Mouse (Mus musculus) kidney, postnatal 0 days (tissue): ENCODE measurements around the gene Ttc19. TPM values are rescaled to one million over a fixed set of nuclear protein-coding genes. Genes with fewer than 3 reads are reported as not detected.

Source experiments
- ATAC-seq: fragments of 200-750 bp; cut with Nextera tagmentation; replicated peaks from 2 replicates; pipeline ENCODE4 v1.8.0; 2017; ENCODE audit warnings: low read depth, moderate number of reproducible peaks, moderate TSS enrichment, moderate library complexity; ENCODE audit not compliant: low FRiP score
- DNase-seq: peaks from one replicate; pipeline ENCODE4 v3.0.0-alpha.2; 2016; ENCODE audit warnings: low spot score
- H3K27ac ChIP-seq: fragments of 300-500 bp; sonication (generic); 2 replicates; pipeline ENCODE4 v1.5.1; 2014; ENCODE audit warnings: mild to moderate bottlenecking
- H3K27me3 ChIP-seq: fragments of 300-500 bp; sonication (generic); 2 replicates; pipeline ENCODE4 v1.6.1; 2014; ENCODE audit warnings: low read length, mixed read lengths; ENCODE audit not compliant: insufficient read depth
- H3K36me3 ChIP-seq: fragments of 300-500 bp; sonication (generic); 2 replicates; pipeline ENCODE4 v1.6.1; 2014; ENCODE audit warnings: low read length, mixed read lengths; ENCODE audit not compliant: insufficient read depth
- H3K4me1 ChIP-seq: fragments of 300-500 bp; sonication (generic); replicated peaks from 2 replicates; pipeline ENCODE4 v1.6.1; 2014; ENCODE audit warnings: antibody characterized with exemption, low read length, mixed read lengths; ENCODE audit not compliant: insufficient read depth
- H3K4me2 ChIP-seq: fragments of 300-500 bp; sonication (generic); 2 replicates; pipeline ENCODE4 v1.6.1; 2014; ENCODE audit warnings: mild to moderate bottlenecking, low read length, moderate library complexity, mixed read lengths
- H3K4me3 ChIP-seq: fragments of 300-500 bp; sonication (generic); replicated peaks from 2 replicates; pipeline ENCODE4 v1.5.1; 2014; ENCODE audit warnings: low read depth, low read length
- H3K9ac ChIP-seq: fragments of 300-500 bp; sonication (generic); 2 replicates; pipeline ENCODE4 v1.6.1; 2014; ENCODE audit warnings: low read depth, low read length
- H3K9me3 ChIP-seq: fragments of 300-500 bp; sonication (generic); replicated peaks from 2 replicates; pipeline ENCODE4 v1.6.1; 2016; ENCODE audit warnings: low read length, inconsistent platforms, mixed read lengths
- CTCF ChIP-seq: IDR thresholded peaks from 2 replicates; pipeline ENCODE4 v1.5.1; 2016; ENCODE audit warnings: antibody characterized with exemption, low read depth, mild to moderate bottlenecking, moderate library complexity
- WGBS: fragments of 180-500 bp; shearing (Covaris S2); extraction: QIAGEN DNeasy Blood & Tissue Kit; methylation state at CpG from one replicate; pipeline ENCODE4 v1.1.7; 2014; 5-methylcytosine and 5-hydroxymethylcytosine counted together
- polyA plus RNA-seq: library from polyadenylated mRNA; unstranded; fragments of >200 nt; fragmentation: Nextera tagmentation; extraction: Ambion mirVana; gene quantifications from 2 replicates; pipeline ENCODE4 v1.2.1, GENCODE M21; 2015

Gene Ttc19
- polyA plus RNA-seq, 1 experiment from 2014 or later, result 19.1 TPM

- Histone ChIP-seq H3K9ac (no peak overlapping the region), H3K4me2 (no peak overlapping the region), H3K27me3 (no peaks in the 10 kb centered on the region), H3K4me3 (no peak overlapping the region), H3K4me1 (no peaks in the 10 kb centered on the region), H3K36me3 (no peaks in the 10 kb centered on the region), H3K9me3 (no peaks in the 10 kb centered on the region), H3K27ac (no peak overlapping the region)
- TF ChIP-seq CTCF, result no peak
- no peak for ATAC-seq
- DNase-seq, result no peak
- whole genome bisulfite sequencing, result 78% methylated on average over 7 of the region's 7 CpGs
Measured at GRCm38 (mm10) chr11:62264018-62264417, 17.3 kb upstream of the Ttc19 start.

GRCm38 (mm10) chr11:62265642-62266041 is 15.6 kb upstream of the Ttc19 start:
- WGBS, result 76% methylated on average over 7 of the region's 7 CpGs
- no peaks in the 10 kb centered on the region for H3K27me3 ChIP-seq
- 0 out of 2 replicates have a peak, but pooled peaks cover 3% of the 10 kb centered on the region for H3K4me1 ChIP-seq
- no peak for ATAC-seq
- no peaks in the 10 kb centered on the region for H3K9me3 ChIP-seq
- no peak overlapping the region for H3K4me3 ChIP-seq
- no peak for DNase-seq
- no peak overlapping the region for H3K27ac ChIP-seq
- H3K9ac ChIP-seq, result no peak overlapping the region
- TF ChIP-seq CTCF, result no peak
- H3K4me2 ChIP-seq, result no peak overlapping the region
- H3K36me3 ChIP-seq, result no peaks in the 10 kb centered on the region

- DNase-seq (no peak), ATAC-seq (no peak)
- H3K4me1 ChIP-seq, result 0 out of 2 replicates have a peak, but pooled peaks cover 3% of the 10 kb centered on the region
- H3K4me2 ChIP-seq, result no peak overlapping the region
- no peak overlapping the region for H3K27ac ChIP-seq
- H3K9me3 ChIP-seq, result no peaks in the 10 kb centered on the region
- WGBS, result 64% methylated on average over 17 of the region's 17 CpGs
- no peaks in the 10 kb centered on the region for H3K27me3 ChIP-seq
- no peak overlapping the region for H3K4me3 ChIP-seq
- H3K36me3 ChIP-seq, result no peaks in the 10 kb centered on the region
- no peak overlapping the region for H3K9ac ChIP-seq
- TF ChIP-seq CTCF, result no peak
Measured at GRCm38 (mm10) chr11:62266466-62267214, 14.6 kb upstream of the Ttc19 start.

GRCm38 (mm10) chr11:62268381-62268780 is 12.9 kb upstream of the Ttc19 start:
- no peak for TF ChIP-seq CTCF
- Histone ChIP-seq H3K4me3 (no peak overlapping the region), H3K9ac (no peak overlapping the region), H3K27ac (no peak overlapping the region), H3K36me3 (no peaks in the 10 kb centered on the region), H3K4me1 (0 out of 2 replicates have a peak, but pooled peaks cover 3% of the 10 kb centered on the region), H3K27me3 (no peaks in the 10 kb centered on the region), H3K9me3 (no peaks in the 10 kb centered on the region), H3K4me2 (no peak overlapping the region)
- no peak for ATAC-seq
- WGBS, result 52% methylated on average over 8 of the region's 8 CpGs
- DNase-seq, result no peak

- Histone ChIP-seq H3K4me2 (no peak overlapping the region), H3K4me3 (no peak overlapping the region), H3K4me1 (0 out of 2 replicates have a peak, but pooled peaks cover 3% of the 10 kb centered on the region), H3K9ac (no peak overlapping the region), H3K9me3 (no peaks in the 10 kb centered on the region), H3K27ac (no peak overlapping the region), H3K36me3 (no peaks in the 10 kb centered on the region), H3K27me3 (no peaks in the 10 kb centered on the region)
- DNase-seq (no peak), ATAC-seq (no peak; the same call in 1 of the 2 replicates)
- WGBS, result 47% methylated on average over 12 of the region's 12 CpGs
- no peak for TF ChIP-seq CTCF
Measured at GRCm38 (mm10) chr11:62269097-62269496, 12.2 kb upstream of the Ttc19 start.

- Histone ChIP-seq H3K27ac (no peak overlapping the region), H3K9me3 (no peaks in the 10 kb centered on the region), H3K4me2 (no peak overlapping the region)
Measured at GRCm38 (mm10) chr11:62270851-62271250, 10.4 kb upstream of the Ttc19 start.

More at GRCm38 (mm10) chr11:62270851-62271250, 10.4 kb upstream of the Ttc19 start:
- Histone ChIP-seq H3K36me3 (no peaks in the 10 kb centered on the region), H3K27me3 (no peaks in the 10 kb centered on the region), H3K9ac (no peak overlapping the region), H3K4me1 (0 out of 2 replicates have a peak, but pooled peaks cover 3% of the 10 kb centered on the region), H3K4me3 (no peak overlapping the region)
- DNase-seq (peak; percentile 68), ATAC-seq (no peak)
- 44% methylated on average over 5 of the region's 5 CpGs for WGBS
- TF ChIP-seq CTCF, result no peak
